Mouse (Mus musculus): ENCODE data around the gene Olfr1130. TPM values are rescaled to one million over a fixed set of nuclear protein-coding genes. Genes with fewer than 3 reads are reported as not detected.

Olfr1130 gene
- total and polyA plus RNA-seq, 2 experiments from 2014 or later, result not detected

GRCm38 (mm10) chr2:87658360-87658759 lies 52.3 kb downstream of the Olfr1130 start, which contains the start of gene Olfr1134:
Gene Olfr1134, minus strand, starts transcription at chr2:87658460.
- Histone ChIP-seq H3K4me1 (ENCODE audit: control insufficient read depth, insufficient read depth) (no peaks in the 10 kb centered on the region), H3K9me3 (replicated peaks; ENCODE audit: control insufficient read depth, low read length) (no peaks in the 10 kb centered on the region), H3K4me3 (ENCODE audit: low read depth, low read length) (no peak within 1 kb of the TSS), H3K36me3 (replicated peaks; ENCODE audit: control insufficient read depth, insufficient read depth, low read length) (no peaks in the 10 kb centered on the region), H3K4me2 (ENCODE audit: low read depth, low read length) (no peak within 1 kb of the TSS), H3K27me3 (ENCODE audit: control insufficient read depth, insufficient read depth, low read length) (no peaks in the 10 kb centered on the region), H3K27ac (ENCODE audit: low read depth) (no peak within 1 kb of the TSS), H3K9ac (replicated peaks; ENCODE audit: low read depth, low read length) (no peak within 1 kb of the TSS)
- TF ChIP-seq CTCF (IDR thresholded peaks at IDR 0.05; ENCODE audit: low read depth), result no peak
- no peak for ATAC-seq (ENCODE audit: insufficient read depth, low read depth)
- whole genome bisulfite sequencing, result 58% methylated on average over 2 of the region's 2 CpGs
- DNase-seq (ENCODE audit: low spot score), result no peak

Other genes with a start within 250 kb of the Olfr1130 start
- gene Olfr1121, start 236.3 kb upstream of the Olfr1130 start, total RNA-seq (2014; rRNA removed; ENCODE audit: low replicate concordance), result not detected in 2 replicates
- gene Olfr1121, start 236.3 kb upstream of the Olfr1130 start, polyA plus RNA-seq (2015; fragmentation: Nextera tagmentation; extraction: Ambion mirVana), result not detected in 2 replicates
- not detected in 2 replicates for gene Olfr1122, start 220.4 kb upstream of the Olfr1130 start, total RNA-seq (2014; rRNA removed; ENCODE audit: low replicate concordance)
- gene Olfr1122, start 220.4 kb upstream of the Olfr1130 start, polyA plus RNA-seq (2015; fragmentation: Nextera tagmentation; extraction: Ambion mirVana), result not detected in 2 replicates
- not detected in 2 replicates for gene Olfr1123, start 189.6 kb upstream of the Olfr1130 start, total RNA-seq (2014; rRNA removed; ENCODE audit: low replicate concordance)
- gene Olfr1123, start 189.6 kb upstream of the Olfr1130 start, polyA plus RNA-seq (2015; fragmentation: Nextera tagmentation; extraction: Ambion mirVana), result not detected in 2 replicates
- not detected in 2 replicates for gene Olfr1124, start 175.9 kb upstream of the Olfr1130 start, total RNA-seq (2014; rRNA removed; ENCODE audit: low replicate concordance)
- gene Olfr1124, start 175.9 kb upstream of the Olfr1130 start, polyA plus RNA-seq (2015; fragmentation: Nextera tagmentation; extraction: Ambion mirVana), result 0.04 TPM in 2 replicates
- gene Olfr1126, start 152.2 kb upstream of the Olfr1130 start, total RNA-seq (2014; rRNA removed; ENCODE audit: low replicate concordance), result not detected in 2 replicates
- not detected in 2 replicates for gene Olfr1126, start 152.2 kb upstream of the Olfr1130 start, polyA plus RNA-seq (2015; fragmentation: Nextera tagmentation; extraction: Ambion mirVana)
- not detected in 2 replicates for gene Pramel7, start 109.1 kb upstream of the Olfr1130 start, total RNA-seq (2014; rRNA removed; ENCODE audit: low replicate concordance)
- gene Pramel7, start 109.1 kb upstream of the Olfr1130 start, polyA plus RNA-seq (2015; fragmentation: Nextera tagmentation; extraction: Ambion mirVana), result not detected in 2 replicates
- not detected in 2 replicates for gene Pramel6, start 99.6 kb upstream of the Olfr1130 start, total RNA-seq (2014; rRNA removed; ENCODE audit: low replicate concordance)
- gene Pramel6, start 99.6 kb upstream of the Olfr1130 start, polyA plus RNA-seq (2015; fragmentation: Nextera tagmentation; extraction: Ambion mirVana), result not detected in 2 replicates
- gene Olfr153, start 74.4 kb upstream of the Olfr1130 start, total RNA-seq (2014; rRNA removed; ENCODE audit: low replicate concordance), result not detected in 2 replicates
- not detected in 2 replicates for gene Olfr153, start 74.4 kb upstream of the Olfr1130 start, polyA plus RNA-seq (2015; fragmentation: Nextera tagmentation; extraction: Ambion mirVana)
- gene Olfr1128, start 60.7 kb upstream of the Olfr1130 start, total RNA-seq (2014; rRNA removed; ENCODE audit: low replicate concordance), result not detected in 2 replicates
- gene Olfr1128, start 60.7 kb upstream of the Olfr1130 start, polyA plus RNA-seq (2015; fragmentation: Nextera tagmentation; extraction: Ambion mirVana), result not detected in 2 replicates
- not detected in 2 replicates for gene Olfr1129, start 32.3 kb upstream of the Olfr1130 start, total RNA-seq (2014; rRNA removed; ENCODE audit: low replicate concordance)
- not detected in 2 replicates for gene Olfr1129, start 32.3 kb upstream of the Olfr1130 start, polyA plus RNA-seq (2015; fragmentation: Nextera tagmentation; extraction: Ambion mirVana)
- not detected in 2 replicates for gene Olfr1131, start 20.9 kb downstream of the Olfr1130 start, total RNA-seq (2014; rRNA removed; ENCODE audit: low replicate concordance)
- not detected in 2 replicates for gene Olfr1131, start 20.9 kb downstream of the Olfr1130 start, polyA plus RNA-seq (2015; fragmentation: Nextera tagmentation; extraction: Ambion mirVana)
- not detected in 2 replicates for gene Olfr1132, start 31.3 kb downstream of the Olfr1130 start, total RNA-seq (2014; rRNA removed; ENCODE audit: low replicate concordance)
- gene Olfr1132, start 31.3 kb downstream of the Olfr1130 start, polyA plus RNA-seq (2015; fragmentation: Nextera tagmentation; extraction: Ambion mirVana), result not detected in 2 replicates
- not detected in 2 replicates for gene Olfr1133, start 41.2 kb downstream of the Olfr1130 start, total RNA-seq (2014; rRNA removed; ENCODE audit: low replicate concordance)
- gene Olfr1133, start 41.2 kb downstream of the Olfr1130 start, polyA plus RNA-seq (2015; fragmentation: Nextera tagmentation; extraction: Ambion mirVana), result not detected in 2 replicates
- gene Olfr1134, start 52.2 kb downstream of the Olfr1130 start, total RNA-seq (2014; rRNA removed; ENCODE audit: low replicate concordance), result not detected in 2 replicates
- gene Olfr1134, start 52.2 kb downstream of the Olfr1130 start, polyA plus RNA-seq (2015; fragmentation: Nextera tagmentation; extraction: Ambion mirVana), result not detected in 2 replicates
- gene Olfr1135, start 67.5 kb downstream of the Olfr1130 start, total RNA-seq (2014; rRNA removed; ENCODE audit: low replicate concordance), result not detected in 2 replicates
- not detected in 2 replicates for gene Olfr1135, start 67.5 kb downstream of the Olfr1130 start, polyA plus RNA-seq (2015; fragmentation: Nextera tagmentation; extraction: Ambion mirVana)
- gene Olfr1136, start 87.7 kb downstream of the Olfr1130 start, total RNA-seq (2014; rRNA removed; ENCODE audit: low replicate concordance), result not detected in 2 replicates
- gene Olfr1136, start 87.7 kb downstream of the Olfr1130 start, polyA plus RNA-seq (2015; fragmentation: Nextera tagmentation; extraction: Ambion mirVana), result not detected in 2 replicates
- not detected in 2 replicates for gene Olfr1137, start 107.0 kb downstream of the Olfr1130 start, total RNA-seq (2014; rRNA removed; ENCODE audit: low replicate concordance)
- not detected in 2 replicates for gene Olfr1137, start 107.0 kb downstream of the Olfr1130 start, polyA plus RNA-seq (2015; fragmentation: Nextera tagmentation; extraction: Ambion mirVana)
- gene Olfr1138, start 133.8 kb downstream of the Olfr1130 start, total RNA-seq (2014; rRNA removed; ENCODE audit: low replicate concordance), result not detected in 2 replicates
- not detected in 2 replicates for gene Olfr1138, start 133.8 kb downstream of the Olfr1130 start, polyA plus RNA-seq (2015; fragmentation: Nextera tagmentation; extraction: Ambion mirVana)
- not detected in 2 replicates for gene Olfr1140, start 137.5 kb downstream of the Olfr1130 start, total RNA-seq (2014; rRNA removed; ENCODE audit: low replicate concordance)
- not detected in 2 replicates for gene Olfr1140, start 137.5 kb downstream of the Olfr1130 start, polyA plus RNA-seq (2015; fragmentation: Nextera tagmentation; extraction: Ambion mirVana)
- not detected in 2 replicates for gene Olfr1141, start 147.8 kb downstream of the Olfr1130 start, total RNA-seq (2014; rRNA removed; ENCODE audit: low replicate concordance)
- not detected in 2 replicates for gene Olfr1141, start 147.8 kb downstream of the Olfr1130 start, polyA plus RNA-seq (2015; fragmentation: Nextera tagmentation; extraction: Ambion mirVana)
- not detected in 2 replicates for gene Olfr152, start 173.3 kb downstream of the Olfr1130 start, total RNA-seq (2014; rRNA removed; ENCODE audit: low replicate concordance)
- gene Olfr152, start 173.3 kb downstream of the Olfr1130 start, polyA plus RNA-seq (2015; fragmentation: Nextera tagmentation; extraction: Ambion mirVana), result not detected in 2 replicates
- not detected in 2 replicates for gene Olfr1143, start 194.4 kb downstream of the Olfr1130 start, total RNA-seq (2014; rRNA removed; ENCODE audit: low replicate concordance)
- not detected in 2 replicates for gene Olfr1143, start 194.4 kb downstream of the Olfr1130 start, polyA plus RNA-seq (2015; fragmentation: Nextera tagmentation; extraction: Ambion mirVana)
- gene Olfr1145, start 203.6 kb downstream of the Olfr1130 start, total RNA-seq (2014; rRNA removed; ENCODE audit: low replicate concordance), result not detected in 2 replicates
- not detected in 2 replicates for gene Olfr1145, start 203.6 kb downstream of the Olfr1130 start, polyA plus RNA-seq (2015; fragmentation: Nextera tagmentation; extraction: Ambion mirVana)
- gene Olfr1148, start 224.3 kb downstream of the Olfr1130 start, total RNA-seq (2014; rRNA removed; ENCODE audit: low replicate concordance), result not detected in 2 replicates
- not detected in 2 replicates for gene Olfr1148, start 224.3 kb downstream of the Olfr1130 start, polyA plus RNA-seq (2015; fragmentation: Nextera tagmentation; extraction: Ambion mirVana)
- not detected in 2 replicates for gene Olfr1150-ps1, start 237.8 kb downstream of the Olfr1130 start, total RNA-seq (2014; rRNA removed; ENCODE audit: low replicate concordance)
- gene Olfr1150-ps1, start 237.8 kb downstream of the Olfr1130 start, polyA plus RNA-seq (2015; fragmentation: Nextera tagmentation; extraction: Ambion mirVana), result not detected in 2 replicates
- not detected in 2 replicates for gene Olfr1151, start 249.7 kb downstream of the Olfr1130 start, total RNA-seq (2014; rRNA removed; ENCODE audit: low replicate concordance)
- gene Olfr1151, start 249.7 kb downstream of the Olfr1130 start, polyA plus RNA-seq (2015; fragmentation: Nextera tagmentation; extraction: Ambion mirVana), result not detected in 2 replicates